8 mouse cellular contexts compared by ENCODE assay signal in genomic region chr13:55694110-55694509, GRCm38 (mm10). TPM values are rescaled to one million over a fixed set of nuclear protein-coding genes. Genes with fewer than 3 reads are reported as not detected.
DNase-seq lines count a peak whose midpoint lies in the region; ATAC-seq and TF ChIP-seq lines count a peak whose summit lies in the region.

No protein-coding gene starts in this region.

- peak overlapping the region; percentile 62 for H3K4me2 ChIP-seq in forebrain, postnatal 0 days (ENCODE audit: low read depth)
- peak overlapping the region; percentile 76 for H3K4me2 ChIP-seq in midbrain, embryonic 11.5 days

- DNase-seq in kidney, adult 9 months = peak; percentile 43
- no peak for DNase-seq in kidney, postnatal 14 days
- peak; percentile 16 for DNase-seq in MN1 (ENCODE audit: low spot score)
- peak; percentile 15 for DNase-seq in forebrain, postnatal 0 days
- peak; percentile 89 for DNase-seq in midbrain, embryonic 11.5 days (ENCODE audit: low spot score, missing footprints)
- DNase-seq in adrenal gland, adult 2 months = no peak
- DNase-seq in urinary bladder, adult 2 months (ENCODE audit: low spot score) = no peak
- no peak for DNase-seq in urinary bladder, postnatal 4 days (ENCODE audit: low spot score in 2 of 2)

- H3K36me3 ChIP-seq in forebrain, postnatal 0 days (ENCODE audit: insufficient read depth) = peaks cover 3% of the 10 kb centered on the region; the same call in 1 of the 2 replicates
- H3K36me3 ChIP-seq in midbrain, embryonic 11.5 days (ENCODE audit: control insufficient read depth, insufficient read depth, low read length) = peaks cover 7% of the 10 kb centered on the region; the same call in 1 of the 2 replicates

- peak overlapping the region; percentile 99 for H3K9ac ChIP-seq in forebrain, postnatal 0 days
- peak overlapping the region; percentile 99 for H3K9ac ChIP-seq in midbrain, embryonic 11.5 days (ENCODE audit: low read length)

- no peak overlapping the region for H3K27ac ChIP-seq in forebrain, postnatal 0 days (ENCODE audit: low read depth, low read length)
- no peak overlapping the region; the same call in 1 of the 2 replicates for H3K27ac ChIP-seq in midbrain, embryonic 11.5 days (ENCODE audit: low read depth, low read length)

- whole genome bisulfite sequencing in forebrain, postnatal 0 days = 13% methylated on average over 8 of the region's 8 CpGs
- whole genome bisulfite sequencing in midbrain, embryonic 11.5 days = 24% methylated on average over 8 of the region's 8 CpGs

- no peaks in the 10 kb centered on the region for H3K9me3 ChIP-seq in forebrain, postnatal 0 days (ENCODE audit: low read length)
- no peaks in the 10 kb centered on the region for H3K9me3 ChIP-seq in midbrain, embryonic 11.5 days (ENCODE audit: control insufficient read depth, low read length)

- no peaks in the 10 kb centered on the region for H3K27me3 ChIP-seq in forebrain, postnatal 0 days (ENCODE audit: insufficient read depth, low read length)
- no peaks in the 10 kb centered on the region for H3K27me3 ChIP-seq in midbrain, embryonic 11.5 days (ENCODE audit: control insufficient read depth, insufficient read depth, low read length)

- H3K4me1 ChIP-seq in forebrain, postnatal 0 days (ENCODE audit: insufficient read depth) = peaks cover 16% of the 10 kb centered on the region
- H3K4me1 ChIP-seq in midbrain, embryonic 11.5 days (ENCODE audit: control insufficient read depth, insufficient read depth, low read length) = peaks cover 15% of the 10 kb centered on the region

- no peak for ATAC-seq in forebrain, postnatal 0 days
- ATAC-seq in midbrain, embryonic 11.5 days (ENCODE audit: low FRiP score) = no peak

- H3K4me3 ChIP-seq in forebrain, postnatal 0 days (ENCODE audit: low read depth, low read length) = peak overlapping the region; percentile 97
- peak overlapping the region; percentile 97 for H3K4me3 ChIP-seq in midbrain, embryonic 11.5 days (ENCODE audit: low read depth, low read length)

- TF ChIP-seq CTCF in forebrain, postnatal 0 days (IDR thresholded peaks at IDR 0.05; ENCODE audit: low read depth) = no peak

RNA-seq across cellular contexts. Expression of gene B230219D22Rik, which starts 1.2 kb away (rescaled TPM):
- total RNA-seq in forebrain, postnatal 0 days (2014; rRNA removed) = 135 and 167 TPM in 2 replicates
- polyA plus RNA-seq in forebrain, postnatal 0 days (2015; fragmentation: Nextera tagmentation; extraction: Ambion mirVana) = 40.7 and 59.5 TPM in 2 replicates
- 66.0 and 72.3 TPM in 2 replicates for polyA plus RNA-seq in midbrain, embryonic 11.5 days (2014; fragmentation: Nextera tagmentation; extraction: Ambion mirVana)
- 10 to 100 TPM; 51.3 to 61.4 TPM for total RNA-seq in adrenal gland, adult 2 months (2021)
- polyA plus RNA-seq in adrenal gland, adult 2 months (2012; rRNA removed) = 16.5 and 19.5 TPM in 2 replicates
- 66.3 and 72.9 TPM in 2 replicates for polyA plus RNA-seq in urinary bladder, adult 2 months (2012; rRNA removed)

RNA-seq across cellular contexts. Expression of gene Txndc15, which starts 20.3 kb away (rescaled TPM):
- 116 and 121 TPM in 2 replicates for total RNA-seq in forebrain, postnatal 0 days (2014; rRNA removed)
- polyA plus RNA-seq in forebrain, postnatal 0 days (2015; fragmentation: Nextera tagmentation; extraction: Ambion mirVana) = 134 and 135 TPM in 2 replicates
- 91.4 and 101 TPM in 2 replicates for polyA plus RNA-seq in midbrain, embryonic 11.5 days (2014; fragmentation: Nextera tagmentation; extraction: Ambion mirVana)
- total RNA-seq in adrenal gland, adult 2 months (2021) = 10 to 100 TPM; 53.5 to 81.2 TPM
- polyA plus RNA-seq in adrenal gland, adult 2 months (2012; rRNA removed) = 72.3 and 73.9 TPM in 2 replicates
- polyA plus RNA-seq in urinary bladder, adult 2 months (2012; rRNA removed) = 47.4 and 47.8 TPM in 2 replicates

RNA-seq across cellular contexts. Expression of gene Pcbd2, which starts 33.1 kb away (rescaled TPM):
- total RNA-seq in forebrain, postnatal 0 days (2014; rRNA removed) = 9.6 and 11.1 TPM in 2 replicates
- polyA plus RNA-seq in forebrain, postnatal 0 days (2015; fragmentation: Nextera tagmentation; extraction: Ambion mirVana) = 28.7 and 29.2 TPM in 2 replicates
- polyA plus RNA-seq in midbrain, embryonic 11.5 days (2014; fragmentation: Nextera tagmentation; extraction: Ambion mirVana) = 30.4 and 34.9 TPM in 2 replicates
- total RNA-seq in adrenal gland, adult 2 months (2021) = 10 to 100 TPM; 73.8 to 81.6 TPM
- 16.0 and 16.1 TPM in 2 replicates for polyA plus RNA-seq in adrenal gland, adult 2 months (2012; rRNA removed)
- 66.6 and 70.3 TPM in 2 replicates for polyA plus RNA-seq in urinary bladder, adult 2 months (2012; rRNA removed)

RNA-seq across cellular contexts. Expression of gene Ddx46, which starts 59.3 kb away (rescaled TPM):
- 28.0 and 34.7 TPM in 2 replicates for total RNA-seq in forebrain, postnatal 0 days (2014; rRNA removed)
- 17.7 and 20.1 TPM in 2 replicates for polyA plus RNA-seq in forebrain, postnatal 0 days (2015; fragmentation: Nextera tagmentation; extraction: Ambion mirVana)
- 48.4 and 63.1 TPM in 2 replicates for polyA plus RNA-seq in midbrain, embryonic 11.5 days (2014; fragmentation: Nextera tagmentation; extraction: Ambion mirVana)
- total RNA-seq in adrenal gland, adult 2 months (2021) = 10 to 100 TPM; 33.6 to 40.4 TPM
- polyA plus RNA-seq in adrenal gland, adult 2 months (2012; rRNA removed) = 6.8 and 9.1 TPM in 2 replicates
- 33.9 and 35.8 TPM in 2 replicates for polyA plus RNA-seq in urinary bladder, adult 2 months (2012; rRNA removed)

Comparison
In these comparisons a context has a peak if more than half of its experiments do, and no peak if none do; other contexts are left out.
1. DNase-seq: peak in kidney, adult 9 months (single experiment), MN1 (single experiment), forebrain, postnatal 0 days (single experiment) and midbrain, embryonic 11.5 days (single experiment); none in kidney, postnatal 14 days (single experiment), adrenal gland, adult 2 months (single experiment), urinary bladder, adult 2 months (single experiment) and urinary bladder, postnatal 4 days (0 of 2).